Mouse (Mus musculus) olfactory bulb, adult 2 months (tissue): ENCODE measurements at regions not wholly inside any gene's neighbourhood (a gene's known extent, or its start where the extent isn't known, plus 50 kb on each side); places are given as distances from the start of the nearest gene placed in this dataset.

Source experiments
- CTCF ChIP-seq: fragments of 200-500 bp; IDR thresholded peaks from 2 replicates; pipeline ENCODE4 v1.5.1; 2012; ENCODE audit warnings: low read depth, mild to moderate bottlenecking, low read length, moderate library complexity; ENCODE audit not compliant: insufficient read depth
- POLR2A ChIP-seq: fragments of 200-500 bp; IDR thresholded peaks from 2 replicates; pipeline ENCODE4 v1.6.1; 2012; ENCODE audit warnings: mild to moderate bottlenecking, low read depth, low read length, moderate library complexity; ENCODE audit not compliant: insufficient read depth

DNA sequence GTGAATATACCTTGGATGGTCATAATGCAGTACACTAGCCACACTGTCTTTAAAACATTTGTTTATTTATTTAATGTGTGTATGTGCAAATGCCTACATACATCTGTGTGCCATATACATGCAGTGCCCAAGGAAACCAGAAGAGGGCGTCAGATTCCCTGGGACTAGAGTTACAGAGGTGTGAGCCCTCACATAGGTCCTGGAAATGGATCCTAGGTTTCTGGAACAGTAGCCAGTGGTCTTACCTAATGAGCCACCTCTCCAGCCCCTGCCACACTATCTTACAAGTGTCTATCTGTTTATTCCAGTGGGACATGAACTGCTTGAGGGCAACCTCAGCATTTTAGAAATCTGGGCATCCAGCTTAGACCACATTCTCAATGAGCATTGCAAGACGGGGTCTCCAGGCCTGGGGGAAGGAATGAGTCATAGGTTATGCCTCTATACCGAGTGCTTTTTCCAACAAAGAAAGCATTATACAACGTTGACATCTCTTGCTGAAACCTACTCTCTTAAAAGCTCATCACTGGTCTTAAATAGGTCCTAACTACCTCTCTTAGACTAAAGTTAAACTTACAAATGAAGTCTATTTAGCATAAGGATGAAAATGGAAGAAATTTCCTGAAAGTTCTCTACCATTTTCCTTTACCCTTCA, 644.5 kb downstream of the Zfp706 start:
- TF ChIP-seq CTCF: no peak
- no peak for TF ChIP-seq POLR2A
